Mouse (Mus musculus): ENCODE measurements at regions not wholly inside any gene's neighbourhood (a gene's known extent, or its start where the extent isn't known, plus 50 kb on each side); places are given as distances from the start of the nearest gene placed in this dataset.

GRCm38 (mm10) chr13:119177753-119178152 lies 250.6 kb upstream of the Paip1 start:
- TF ChIP-seq EP300 (IDR thresholded peaks at IDR 0.05; ENCODE audit: low read depth) = no peak
- TF ChIP-seq CTCF (IDR thresholded peaks at IDR 0.05; ENCODE audit: low read depth) = no peak
- Histone ChIP-seq H3K4me1 (ENCODE audit: control insufficient read depth, insufficient read depth) (no peaks in the 10 kb centered on the region), H3K36me3 (replicated peaks; ENCODE audit: control insufficient read depth, insufficient read depth, low read length) (no peaks in the 10 kb centered on the region), H3K27ac (ENCODE audit: low read depth) (no peak overlapping the region), H3K9me3 (replicated peaks; ENCODE audit: control insufficient read depth, low read length) (no peaks in the 10 kb centered on the region), H3K9ac (replicated peaks; ENCODE audit: low read depth, low read length) (no peak overlapping the region), H3K4me2 (ENCODE audit: low read depth, low read length) (no peak overlapping the region), H3K27me3 (ENCODE audit: control insufficient read depth, insufficient read depth, low read length) (no peaks in the 10 kb centered on the region), H3K4me3 (ENCODE audit: low read depth, low read length) (no peak overlapping the region)
- ATAC-seq (ENCODE audit: insufficient read depth, low read depth) (peak; percentile 36; the same call in 1 of the 2 replicates), DNase-seq (ENCODE audit: low spot score) (no peak)
- 26% methylated on average over 4 of the region's 4 CpGs for WGBS

GRCm38 (mm10) chr13:119178212-119178611 lies 250.2 kb upstream of the Paip1 start:
- no peak for DNase-seq (ENCODE audit: low spot score)
- Histone ChIP-seq H3K4me3 (ENCODE audit: low read depth, low read length) (no peak overlapping the region), H3K9me3 (replicated peaks; ENCODE audit: control insufficient read depth, low read length) (no peaks in the 10 kb centered on the region), H3K4me1 (ENCODE audit: control insufficient read depth, insufficient read depth) (no peaks in the 10 kb centered on the region), H3K4me2 (ENCODE audit: low read depth, low read length) (no peak overlapping the region), H3K27ac (ENCODE audit: low read depth) (no peak overlapping the region), H3K9ac (replicated peaks; ENCODE audit: low read depth, low read length) (no peak overlapping the region), H3K36me3 (replicated peaks; ENCODE audit: control insufficient read depth, insufficient read depth, low read length) (no peaks in the 10 kb centered on the region), H3K27me3 (ENCODE audit: control insufficient read depth, insufficient read depth, low read length) (no peaks in the 10 kb centered on the region)
- TF ChIP-seq CTCF (IDR thresholded peaks at IDR 0.05; ENCODE audit: low read depth) (no peak), EP300 (IDR thresholded peaks at IDR 0.05; ENCODE audit: low read depth) (no peak)
- 59% methylated on average over 5 of the region's 5 CpGs for WGBS
- ATAC-seq (ENCODE audit: insufficient read depth, low read depth) = no peak

GRCm38 (mm10) chr13:119179157-119179920 lies 249.1 kb upstream of the Paip1 start:
- 34% methylated on average over 1 of the region's 1 CpGs for WGBS
- no peaks in the 10 kb centered on the region for H3K27me3 ChIP-seq (ENCODE audit: control insufficient read depth, insufficient read depth, low read length)
- DNase-seq (ENCODE audit: low spot score) = no peak
- no peak overlapping the region for H3K9ac ChIP-seq (replicated peaks; ENCODE audit: low read depth, low read length)
- no peaks in the 10 kb centered on the region for H3K4me1 ChIP-seq (ENCODE audit: control insufficient read depth, insufficient read depth)
- no peaks in the 10 kb centered on the region for H3K36me3 ChIP-seq (replicated peaks; ENCODE audit: control insufficient read depth, insufficient read depth, low read length)
- no peak overlapping the region for H3K4me3 ChIP-seq (ENCODE audit: low read depth, low read length)
- H3K27ac ChIP-seq (ENCODE audit: low read depth) = no peak overlapping the region
- no peaks in the 10 kb centered on the region for H3K9me3 ChIP-seq (replicated peaks; ENCODE audit: control insufficient read depth, low read length)
- H3K4me2 ChIP-seq (ENCODE audit: low read depth, low read length) = no peak overlapping the region
- TF ChIP-seq EP300 (IDR thresholded peaks at IDR 0.05; ENCODE audit: low read depth) (no peak), CTCF (IDR thresholded peaks at IDR 0.05; ENCODE audit: low read depth) (no peak)
- ATAC-seq (ENCODE audit: insufficient read depth, low read depth) = no peak

- Histone ChIP-seq H3K4me1 (ENCODE audit: control insufficient read depth, insufficient read depth) (no peaks in the 10 kb centered on the region), H3K9me3 (replicated peaks; ENCODE audit: control insufficient read depth, low read length) (no peaks in the 10 kb centered on the region), H3K4me3 (ENCODE audit: low read depth, low read length) (no peak overlapping the region), H3K27ac (ENCODE audit: low read depth) (no peak overlapping the region), H3K36me3 (replicated peaks; ENCODE audit: control insufficient read depth, insufficient read depth, low read length) (no peaks in the 10 kb centered on the region), H3K9ac (replicated peaks; ENCODE audit: low read depth, low read length) (no peak overlapping the region), H3K27me3 (ENCODE audit: control insufficient read depth, insufficient read depth, low read length) (no peaks in the 10 kb centered on the region), H3K4me2 (ENCODE audit: low read depth, low read length) (no peak overlapping the region)
- no peak for TF ChIP-seq EP300 (IDR thresholded peaks at IDR 0.05; ENCODE audit: low read depth)
- TF ChIP-seq CTCF (IDR thresholded peaks at IDR 0.05; ENCODE audit: low read depth) = no peak
- WGBS = 89% methylated on average over 6 of the region's 6 CpGs
- no peak for ATAC-seq (ENCODE audit: insufficient read depth, low read depth)
- DNase-seq (ENCODE audit: low spot score) = no peak
These were observed 244.0 kb upstream of the Paip1 start for GRCm38 (mm10) chr13:119184322-119184877.

GRCm38 (mm10) chr13:119185567-119186143 lies 242.7 kb upstream of the Paip1 start:
- H3K36me3 ChIP-seq (replicated peaks; ENCODE audit: control insufficient read depth, insufficient read depth, low read length) = no peaks in the 10 kb centered on the region
- no peaks in the 10 kb centered on the region for H3K9me3 ChIP-seq (replicated peaks; ENCODE audit: control insufficient read depth, low read length)
- no peak overlapping the region for H3K4me2 ChIP-seq (ENCODE audit: low read depth, low read length)
- no peak for ATAC-seq (ENCODE audit: insufficient read depth, low read depth)
- no peak for DNase-seq (ENCODE audit: low spot score)
- no peaks in the 10 kb centered on the region for H3K27me3 ChIP-seq (ENCODE audit: control insufficient read depth, insufficient read depth, low read length)
- no peak overlapping the region for H3K27ac ChIP-seq (ENCODE audit: low read depth)
- 95% methylated on average over 5 of the region's 5 CpGs for WGBS
- H3K9ac ChIP-seq (replicated peaks; ENCODE audit: low read depth, low read length) = no peak overlapping the region
- H3K4me1 ChIP-seq (ENCODE audit: control insufficient read depth, insufficient read depth) = no peaks in the 10 kb centered on the region
- no peak overlapping the region for H3K4me3 ChIP-seq (ENCODE audit: low read depth, low read length)
- no peak for TF ChIP-seq EP300 (IDR thresholded peaks at IDR 0.05; ENCODE audit: low read depth)
- TF ChIP-seq CTCF (IDR thresholded peaks at IDR 0.05; ENCODE audit: low read depth) = no peak

Data from heart, postnatal 0 days (tissue).